Comparison of ENCODE assay signal across 8 mouse cellular contexts in the genomic region with DNA sequence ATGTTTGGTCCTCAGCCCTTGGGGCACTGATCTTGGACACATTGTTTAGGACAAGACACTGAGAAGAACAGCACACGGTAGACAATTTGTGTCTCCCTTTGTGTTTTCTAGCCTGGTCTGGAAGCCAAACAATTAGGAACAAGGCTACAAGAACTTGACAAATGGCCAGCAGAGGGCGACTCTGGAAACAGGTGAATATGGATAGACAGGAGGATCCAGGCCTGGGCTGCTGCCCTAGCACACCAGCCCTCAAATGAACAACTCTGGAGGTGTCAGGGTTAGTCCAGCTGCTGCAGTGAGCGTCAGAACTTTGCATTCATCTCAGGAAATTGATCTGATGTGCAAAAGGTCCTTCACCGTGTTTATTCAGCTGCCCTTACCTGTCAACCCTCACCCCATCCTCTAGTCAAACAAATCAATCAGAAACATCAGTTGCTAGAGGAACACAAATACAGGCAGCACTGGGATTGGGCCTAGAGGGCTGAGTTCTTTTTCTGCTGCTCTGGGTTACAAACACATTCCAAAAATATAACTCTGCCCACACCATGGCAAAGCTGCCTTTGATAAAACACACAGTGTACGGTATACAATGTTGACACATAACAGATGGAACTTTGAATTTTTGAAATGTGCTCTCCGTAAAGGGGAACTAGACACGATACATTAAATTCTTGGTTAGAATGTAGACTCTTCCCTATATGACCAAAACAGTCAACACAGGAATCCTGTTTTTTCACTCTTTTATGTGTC.
A peak's percentile ranks its signal among the peaks of the same experiment; 100 is the strongest.
DNase-seq lines count a peak whose midpoint lies in the region; ATAC-seq and TF ChIP-seq lines count a peak whose summit lies in the region.

No protein-coding gene starts in this region.

- peak; percentile 42 for TF ChIP-seq CTCF in left cerebral cortex, adult 2 months (IDR thresholded peaks at IDR 0.05)

- H3K4me3 ChIP-seq in left cerebral cortex, adult 2 months: no peak overlapping the region

- intact Hi-C loops in left cerebral cortex, adult 2 months (cut with DNase I): loop anchor here (2.0 kb wide), 1 partner anchor 131 kb away; no protein-coding TSS in a partner anchor
- intact Hi-C loops in left cerebral cortex, postnatal 36 days (cut with DNase I): loop anchor here (5.0 kb wide), 1 partner anchor 128 kb away; no protein-coding TSS in a partner anchor

- no peak for ATAC-seq in cerebellum, adult (ENCODE audit: insufficient number of reproducible peaks, low FRiP score, low TSS enrichment)
- ATAC-seq in monocyte, adult 5-6 weeks (replicated peaks; ENCODE audit: insufficient number of reproducible peaks, low FRiP score, low TSS enrichment, poor library complexity, severe bottlenecking): no peak

- H3K27ac ChIP-seq in left cerebral cortex, adult 2 months: no peak overlapping the region

- DNase-seq in cerebellum, postnatal 10 days: peak; percentile 53 to 60
- peak in 1 of 2 experiments; percentile 18 for DNase-seq in left cerebral cortex, adult 2 months (ENCODE audit: extremely low spot score in 1 of 2, low spot score in 2 of 2)
- no peak for DNase-seq in left cerebral cortex, postnatal 36 days (ENCODE audit: low spot score in 2 of 2)
- peak; percentile 51 for DNase-seq in adrenal gland, postnatal 25 days
- peak; percentile 69 to 74 for DNase-seq in kidney, postnatal 4 days
- DNase-seq in lung, postnatal 36 days: peak; percentile 80

Comparison
In these comparisons a context has a peak if more than half of its experiments do, and no peak if none do; other contexts are left out.
1. DNase-seq: peak in cerebellum, postnatal 10 days (2 of 2), adrenal gland, postnatal 25 days (single experiment), kidney, postnatal 4 days (2 of 2) and lung, postnatal 36 days (single experiment); none in left cerebral cortex, postnatal 36 days (0 of 2).